Mouse (Mus musculus) retina, postnatal 7 days (tissue): ENCODE measurements at regions not wholly inside any gene's neighbourhood (a gene's known extent, or its start where the extent isn't known, plus 50 kb on each side); places are given as distances from the start of the nearest gene placed in this dataset.
A peak's percentile ranks its signal among the peaks of the same experiment; 100 is the strongest.

Experiments
- DNase-seq: peaks from one replicate; pipeline ENCODE4 v3.0.0-alpha.2; 2012; ENCODE audit warnings: low read depth, low spot score

DNA sequence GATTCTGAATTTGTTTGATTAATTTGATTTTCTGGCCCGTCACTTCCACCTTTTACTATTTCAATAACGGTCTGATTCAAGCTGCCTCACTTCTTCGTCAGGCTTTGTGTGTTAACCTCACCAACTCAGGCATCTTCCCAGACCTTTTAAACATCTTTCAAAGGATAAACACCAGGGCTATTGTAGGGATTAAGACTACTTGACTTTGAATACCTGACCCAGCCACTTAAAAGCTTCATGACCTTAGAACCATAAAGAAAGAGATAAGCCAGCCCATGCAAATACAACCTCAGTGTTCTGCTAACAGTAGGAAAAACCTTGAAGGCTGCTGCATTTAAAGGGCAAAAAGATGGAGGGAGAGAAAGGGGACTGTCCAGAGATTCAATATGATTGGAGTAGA is 386.9 kb upstream of the Castor2 start:
- no peak for DNase-seq

GRCm38 (mm10) chr5:133708881-133709280 is 390.6 kb upstream of the Castor2 start:
- no peak for DNase-seq

DNA sequence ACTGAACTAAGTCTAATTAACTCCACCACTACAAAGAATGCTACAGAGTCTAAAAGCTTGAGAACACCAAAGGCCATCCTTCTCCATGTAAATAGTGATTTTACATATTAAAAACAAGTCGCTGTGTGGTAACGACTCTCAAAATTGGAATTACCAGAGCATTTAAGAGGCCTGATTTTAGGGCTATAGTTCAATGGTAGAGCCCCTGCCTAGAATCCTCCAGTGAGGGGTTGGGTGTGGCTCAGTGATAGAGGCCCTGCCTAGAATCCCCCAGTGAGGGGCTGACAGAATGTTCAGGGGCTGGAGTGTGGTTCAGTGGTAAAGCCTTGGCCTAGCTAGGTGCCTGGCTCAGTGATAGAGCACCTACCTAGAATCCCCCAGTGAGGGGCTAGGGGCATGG is 413.3 kb upstream of the Castor2 start:
- no peak for DNase-seq

DNA sequence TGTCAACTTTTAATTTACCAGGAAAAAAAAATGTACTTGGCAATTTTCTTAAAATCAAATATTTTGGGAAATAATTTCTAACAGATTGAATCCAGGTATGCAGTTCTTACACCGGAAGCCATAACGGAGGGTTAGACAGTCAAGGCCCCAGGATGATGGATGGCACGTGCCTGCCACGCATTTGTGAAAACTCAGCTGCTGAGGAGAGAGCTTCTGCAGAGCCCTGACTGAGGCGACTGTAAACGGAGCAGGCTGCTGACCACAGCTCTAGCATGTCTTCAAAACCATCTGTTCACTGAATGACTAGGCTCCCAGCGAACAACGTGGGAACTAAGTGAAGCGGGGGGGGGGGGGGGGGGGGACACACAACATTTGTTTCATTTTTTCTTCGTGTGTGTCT is 416.5 kb upstream of the Castor2 start:
- DNase-seq: no peak

DNA sequence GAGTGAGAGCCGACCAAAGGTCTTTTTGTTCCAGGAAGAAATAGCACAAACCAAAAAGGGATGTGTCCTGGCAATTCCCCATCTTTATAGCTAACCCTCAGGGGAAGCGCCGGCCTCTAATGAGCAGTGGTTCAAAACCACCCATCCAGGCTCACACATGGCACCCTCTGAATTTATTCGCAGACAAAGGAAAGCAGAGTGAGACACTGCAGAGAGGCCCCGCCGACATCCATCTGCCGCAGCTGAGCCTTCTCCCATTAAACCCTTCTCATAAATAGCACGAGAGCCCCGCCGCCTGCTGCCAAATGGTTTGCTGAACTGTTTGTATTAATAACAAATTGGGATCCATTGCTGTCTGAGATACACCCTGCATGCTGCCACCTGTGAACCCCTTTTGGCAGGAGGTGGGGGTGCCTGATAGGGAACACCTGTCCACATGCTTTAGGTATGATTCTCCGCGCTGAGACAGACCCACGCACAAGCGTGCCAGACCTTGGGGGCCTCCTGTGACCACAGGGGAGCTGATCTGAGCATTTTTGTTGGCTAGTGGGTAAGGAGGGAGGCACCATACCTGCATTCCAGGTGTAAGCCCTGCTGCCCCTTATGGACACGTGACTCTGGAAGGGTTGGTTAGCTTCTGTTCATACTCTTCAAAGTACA is 422.6 kb upstream of the Castor2 start:
- DNase-seq: no peak

GRCm38 (mm10) chr5:133675636-133676035 is 423.9 kb upstream of the Castor2 start:
- no peak for DNase-seq

DNA sequence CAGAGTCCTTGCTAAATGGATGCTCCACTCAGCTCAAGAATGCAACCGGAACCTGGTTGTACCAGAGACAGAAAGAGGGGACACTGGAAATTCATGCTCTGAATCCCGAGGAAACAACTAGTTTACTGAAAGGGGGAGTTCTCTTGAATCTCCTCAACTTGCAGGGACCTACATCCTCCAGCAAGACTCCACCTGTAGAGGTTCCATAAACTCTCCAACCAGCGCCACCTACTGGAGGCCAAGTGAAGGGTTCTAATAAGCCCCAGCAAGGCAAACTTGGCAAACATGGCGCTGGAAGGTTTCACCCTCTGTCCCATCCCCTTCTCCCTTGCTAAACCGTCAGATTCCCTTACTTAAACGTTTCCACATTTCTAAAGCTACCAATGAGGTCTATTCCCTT is 433.0 kb upstream of the Castor2 start:
- DNase-seq: peak; percentile 30

GRCm38 (mm10) chr5:133662474-133663256 is 436.8 kb upstream of the Castor2 start:
- no peak for DNase-seq

- no peak for DNase-seq
Observed at GRCm38 (mm10) chr5:133660351-133660750, 439.2 kb upstream of the Castor2 start.

DNA sequence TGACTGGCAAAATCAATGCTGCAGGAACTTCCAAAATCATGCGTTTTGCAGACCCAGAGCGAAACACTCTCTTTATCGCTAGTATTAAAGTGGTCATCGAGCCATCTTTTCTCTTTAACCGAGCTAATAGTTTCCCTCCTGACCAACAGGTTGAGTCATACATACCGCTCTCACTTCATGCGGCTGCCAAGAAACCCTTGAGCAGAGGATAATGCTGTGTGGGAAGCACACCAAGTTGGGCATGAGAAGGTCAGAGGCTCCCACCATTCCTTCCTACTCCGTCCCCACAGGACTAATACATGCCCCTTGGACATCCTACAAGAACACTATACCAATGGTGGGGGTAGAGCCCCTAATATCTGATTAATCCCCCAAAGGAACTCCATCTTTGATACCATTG is 442.7 kb upstream of the Castor2 start:
- no peak for DNase-seq

DNA sequence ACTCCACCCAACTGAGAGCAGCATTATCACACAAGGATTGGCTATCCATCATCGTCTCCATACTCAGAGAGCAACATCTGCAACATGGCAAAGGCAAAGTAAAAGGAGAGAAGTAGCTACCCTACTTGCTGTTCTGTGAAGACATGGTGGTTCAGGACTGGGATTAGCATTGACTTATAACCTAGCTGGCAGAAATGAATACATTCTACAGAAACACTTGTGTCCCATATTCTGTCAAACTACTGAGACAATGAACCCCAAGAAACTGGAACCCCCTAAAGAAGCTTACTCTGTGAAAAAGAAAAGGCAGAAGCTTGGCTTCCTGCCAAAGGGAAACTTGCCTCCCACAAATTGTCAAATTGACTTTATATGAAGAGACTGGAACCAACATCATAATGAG is 446.1 kb upstream of the Castor2 start:
- no peak for DNase-seq

- DNase-seq: no peak
Observed at GRCm38 (mm10) chr5:133650246-133650645, 449.3 kb upstream of the Castor2 start.

- peak; percentile 14 for DNase-seq
Observed at GRCm38 (mm10) chr5:133645696-133646195, 453.8 kb upstream of the Castor2 start.

DNA sequence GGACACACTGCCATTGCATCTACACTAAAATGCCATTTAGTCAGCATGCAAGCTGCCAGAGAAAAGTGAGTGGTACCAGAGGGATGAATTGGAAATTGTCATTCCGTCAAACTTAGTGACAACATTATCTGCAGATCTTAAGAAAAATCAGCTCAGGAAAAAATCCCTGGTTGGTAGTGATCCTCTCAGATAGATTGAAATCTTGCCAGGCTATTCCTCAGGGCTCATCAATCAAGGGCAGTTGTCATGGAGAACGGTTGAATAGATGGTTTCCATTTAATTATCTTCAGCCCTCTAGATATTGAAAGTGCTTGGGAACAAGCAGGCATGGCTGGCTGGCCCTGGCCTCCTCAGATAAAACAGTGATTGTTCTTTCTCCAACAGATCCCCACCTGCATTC is 456.2 kb upstream of the Castor2 start:
- DNase-seq: no peak

DNA sequence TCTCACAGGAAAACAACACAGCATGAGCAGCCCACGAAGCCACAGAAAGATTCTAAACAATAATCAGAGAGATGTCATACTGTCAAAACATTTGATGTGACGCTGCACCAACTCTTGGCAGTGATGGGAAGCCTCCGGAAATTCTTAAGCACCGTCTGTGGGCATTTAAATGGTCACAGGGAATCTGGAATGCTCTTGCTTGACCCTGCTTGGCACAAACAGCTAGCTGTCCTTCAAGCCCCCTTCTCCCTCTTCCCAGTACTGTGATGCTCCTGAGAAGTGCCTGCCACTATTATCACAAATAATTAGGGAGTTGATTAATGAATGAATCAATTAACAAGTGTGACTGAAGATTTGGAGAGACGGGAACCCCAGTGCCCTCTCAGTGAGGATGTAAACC is 465.0 kb upstream of the Castor2 start:
- DNase-seq: no peak

DNA sequence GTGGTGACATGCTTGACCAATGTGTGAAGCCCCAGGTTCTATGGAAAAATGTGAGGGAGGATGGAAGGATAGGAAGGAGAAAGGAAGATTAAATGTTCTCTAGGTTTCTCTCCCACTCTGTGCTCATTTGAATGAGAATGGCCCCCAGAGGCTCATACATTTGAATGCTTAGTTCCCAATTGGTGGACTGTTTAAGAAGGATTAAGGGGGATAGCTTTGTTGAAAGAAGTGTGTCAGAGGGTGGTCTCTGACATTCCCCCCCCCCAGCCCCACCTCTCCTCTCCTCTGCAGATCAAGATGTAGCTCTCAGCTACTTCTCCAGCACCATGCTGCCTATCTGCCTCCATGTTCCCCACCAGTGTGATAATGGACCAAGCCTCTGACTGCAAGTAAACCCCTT is 467.7 kb upstream of the Castor2 start:
- no peak for DNase-seq

- DNase-seq: no peak
Observed at GRCm38 (mm10) chr5:133619347-133619746, 480.2 kb upstream of the Castor2 start.

DNA sequence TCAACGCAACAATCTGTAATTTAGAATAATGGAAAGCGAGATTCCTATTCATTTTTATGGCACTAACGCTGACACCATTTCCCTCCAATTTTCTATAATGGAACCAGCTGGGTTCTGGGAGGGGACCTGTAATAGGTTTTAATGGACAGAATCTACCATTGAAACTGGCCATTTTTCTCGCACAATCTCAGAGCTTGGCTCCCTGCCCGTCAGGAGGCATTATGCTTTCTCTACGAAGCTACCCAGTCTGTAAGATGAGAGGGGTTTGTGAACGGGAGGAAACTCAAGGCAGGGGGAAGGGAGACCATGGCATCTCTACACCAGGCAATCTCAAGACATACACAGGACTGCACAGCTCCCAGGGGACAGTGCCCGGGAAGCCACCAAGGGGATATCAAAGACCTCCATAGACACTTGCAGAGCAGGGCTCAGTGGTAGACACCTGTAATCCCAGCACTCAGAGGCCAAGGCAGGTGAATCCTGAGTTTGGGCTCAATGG is 498.2 kb upstream of the Castor2 start:
- DNase-seq: no peak

- no peak for DNase-seq
Observed at GRCm38 (mm10) chr5:133600630-133601029, 498.9 kb upstream of the Castor2 start.

DNA sequence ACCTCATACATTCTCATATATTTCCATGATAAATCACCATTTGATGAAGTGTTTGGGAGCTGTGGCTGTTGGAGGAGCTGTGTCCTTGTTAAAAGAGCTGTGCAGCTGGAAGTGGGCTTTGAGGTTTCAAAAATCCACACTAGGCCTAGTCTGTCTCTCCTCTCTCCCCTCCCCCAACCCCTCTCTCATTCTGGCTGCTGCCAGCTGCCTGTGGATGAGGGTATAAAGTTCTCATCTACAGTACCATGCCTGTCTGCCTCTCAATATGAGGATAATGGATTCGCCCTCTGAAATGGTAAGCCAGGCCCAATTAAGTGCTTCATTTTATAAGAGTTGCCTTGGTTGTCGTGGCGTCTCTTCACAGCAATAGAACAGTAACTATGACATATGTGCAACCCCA is 501.4 kb upstream of the Castor2 start:
- DNase-seq: no peak

- DNase-seq: no peak
Observed at GRCm38 (mm10) chr5:133586492-133586891, 513.0 kb upstream of the Castor2 start.

- DNase-seq: peak; percentile 52
Observed at GRCm38 (mm10) chr5:133585181-133585580, 514.3 kb upstream of the Castor2 start.

DNA sequence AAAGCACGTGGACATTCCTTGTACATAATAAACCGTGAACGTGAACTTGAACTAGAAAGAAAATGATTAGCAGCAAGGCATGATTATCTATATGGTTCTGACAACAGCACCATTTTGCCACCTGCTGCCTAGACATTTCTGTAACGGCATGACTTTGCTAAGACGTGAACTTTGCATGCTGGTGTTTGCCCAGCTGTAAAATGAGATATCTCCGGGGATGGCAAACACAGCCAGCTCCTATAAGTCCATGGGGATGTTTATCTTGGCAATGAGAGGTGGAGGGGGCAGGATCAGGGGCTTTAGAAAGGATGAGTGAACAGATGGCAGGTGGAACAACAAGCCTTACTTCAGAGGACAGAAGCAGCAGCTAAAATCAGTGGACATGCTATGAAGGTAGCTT is 522.9 kb upstream of the Castor2 start:
- DNase-seq: no peak
